Mouse (Mus musculus): ENCODE measurements around the gene Prph. TPM values are rescaled to one million over a fixed set of nuclear protein-coding genes. Genes with fewer than 3 reads are reported as not detected.

Prph gene
- polyA plus RNA-seq, 1 experiment from 2014 or later: 12.6 TPM

DNA sequence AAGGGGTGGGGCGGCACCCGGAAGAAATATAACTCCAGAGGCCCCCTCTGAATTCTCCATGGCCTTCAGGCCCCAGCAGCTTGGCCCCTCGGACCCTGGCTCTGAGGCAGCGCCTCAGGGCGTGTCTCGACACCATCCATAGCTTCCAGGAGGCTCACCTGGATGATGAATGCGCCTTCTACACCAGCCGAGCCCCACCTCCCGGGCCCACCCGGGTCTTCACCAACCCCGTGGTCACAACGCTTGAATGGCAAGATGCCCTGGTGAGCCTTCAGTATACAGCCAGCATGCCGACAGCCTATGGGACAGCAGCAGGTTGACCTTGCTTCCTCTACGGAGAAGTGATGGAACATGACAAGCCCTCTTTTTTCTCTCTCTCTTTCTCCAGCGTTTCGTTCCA lies 27.9 kb downstream of the Prph start:
- Histone ChIP-seq H3K4me3 (replicated peaks) (no peak overlapping the region), H3K27me3 (peaks cover 38% of the 10 kb centered on the region), H3K9me3 (replicated peaks) (no peaks in the 10 kb centered on the region), H3K4me1 (peaks cover 28% of the 10 kb centered on the region), H3K27ac (no peak overlapping the region), H3K9ac (no peak overlapping the region), H3K36me3 (peaks cover 43% of the 10 kb centered on the region), H3K4me2 (no peak overlapping the region)
- ATAC-seq (replicated peaks; ENCODE audit: low FRiP score): no peak
- 85% methylated on average over 16 of the region's 16 CpGs for WGBS

- Histone ChIP-seq H3K4me3 (replicated peaks) (no peak overlapping the region), H3K27me3 (peaks cover 42% of the 10 kb centered on the region), H3K4me1 (peaks cover 29% of the 10 kb centered on the region), H3K27ac (no peak overlapping the region), H3K36me3 (peaks cover 40% of the 10 kb centered on the region), H3K4me2 (no peak overlapping the region), H3K9ac (no peak overlapping the region), H3K9me3 (replicated peaks) (no peaks in the 10 kb centered on the region)
- 71% methylated on average over 9 of the region's 9 CpGs for WGBS
- ATAC-seq (replicated peaks; ENCODE audit: low FRiP score): no peak
These were observed 28.3 kb downstream of the Prph start for GRCm38 (mm10) chr15:99083258-99083657.

- 0 out of 2 replicates have a peak, but pooled peaks have one; percentile 20 for ATAC-seq (replicated peaks; ENCODE audit: low FRiP score)
- Histone ChIP-seq H3K9me3 (replicated peaks) (no peaks in the 10 kb centered on the region), H3K27ac (peak overlapping the region; percentile 20; the same call in 1 of the 2 replicates), H3K4me2 (peak overlapping the region; percentile 51), H3K27me3 (peaks cover 49% of the 10 kb centered on the region), H3K9ac (no peak overlapping the region), H3K36me3 (peaks cover 34% of the 10 kb centered on the region), H3K4me3 (replicated peaks) (peak overlapping the region; percentile 23; the same call in 1 of the 2 replicates), H3K4me1 (peaks cover 32% of the 10 kb centered on the region)
- WGBS: 12% methylated on average over 11 of the region's 11 CpGs
These were observed 29.0 kb downstream of the Prph start for GRCm38 (mm10) chr15:99083867-99084557.

- Histone ChIP-seq H3K36me3 (peaks cover 34% of the 10 kb centered on the region), H3K27me3 (peaks cover 55% of the 10 kb centered on the region), H3K9ac (no peak overlapping the region), H3K4me1 (peaks cover 37% of the 10 kb centered on the region), H3K9me3 (replicated peaks) (no peaks in the 10 kb centered on the region), H3K4me3 (replicated peaks) (peak overlapping the region; percentile 23; the same call in 1 of the 2 replicates), H3K4me2 (peak overlapping the region; percentile 51), H3K27ac (0 out of 2 replicates have a peak overlapping the region, but pooled peaks have one; percentile 14)
- WGBS: 14% methylated on average over 19 of the region's 19 CpGs
- 0 out of 2 replicates have a peak, but pooled peaks have one; percentile 15 for ATAC-seq (replicated peaks; ENCODE audit: low FRiP score)
These were observed 29.6 kb downstream of the Prph start for GRCm38 (mm10) chr15:99084618-99085017.

DNA sequence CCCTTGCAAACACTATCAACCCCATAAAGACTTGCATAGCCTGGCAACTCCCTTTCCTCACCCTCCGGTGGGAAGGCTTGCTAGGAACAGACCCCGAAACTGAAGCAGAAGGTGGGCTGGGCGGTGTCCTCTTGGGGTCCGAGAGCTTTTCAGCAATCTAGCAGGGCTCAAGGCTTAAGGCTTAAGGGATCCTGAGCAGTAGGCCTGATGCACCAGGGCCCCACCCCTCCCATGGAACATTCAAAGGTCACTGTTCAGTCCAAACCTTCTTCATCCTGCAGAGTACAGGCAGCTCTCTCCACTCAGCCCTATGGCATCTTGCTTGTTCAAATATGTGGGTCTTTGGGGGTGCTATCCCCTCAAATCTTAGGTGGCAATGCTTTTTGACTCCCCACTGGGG lies 31.0 kb downstream of the Prph start:
- Histone ChIP-seq H3K4me2 (no peak overlapping the region), H3K36me3 (peaks cover 22% of the 10 kb centered on the region), H3K4me3 (replicated peaks) (no peak overlapping the region), H3K9me3 (replicated peaks) (no peaks in the 10 kb centered on the region), H3K9ac (no peak overlapping the region), H3K27me3 (peaks cover 69% of the 10 kb centered on the region), H3K27ac (no peak overlapping the region), H3K4me1 (peaks cover 42% of the 10 kb centered on the region)
- ATAC-seq (replicated peaks; ENCODE audit: low FRiP score): no peak
- 80% methylated on average over 4 of the region's 4 CpGs for WGBS

DNA sequence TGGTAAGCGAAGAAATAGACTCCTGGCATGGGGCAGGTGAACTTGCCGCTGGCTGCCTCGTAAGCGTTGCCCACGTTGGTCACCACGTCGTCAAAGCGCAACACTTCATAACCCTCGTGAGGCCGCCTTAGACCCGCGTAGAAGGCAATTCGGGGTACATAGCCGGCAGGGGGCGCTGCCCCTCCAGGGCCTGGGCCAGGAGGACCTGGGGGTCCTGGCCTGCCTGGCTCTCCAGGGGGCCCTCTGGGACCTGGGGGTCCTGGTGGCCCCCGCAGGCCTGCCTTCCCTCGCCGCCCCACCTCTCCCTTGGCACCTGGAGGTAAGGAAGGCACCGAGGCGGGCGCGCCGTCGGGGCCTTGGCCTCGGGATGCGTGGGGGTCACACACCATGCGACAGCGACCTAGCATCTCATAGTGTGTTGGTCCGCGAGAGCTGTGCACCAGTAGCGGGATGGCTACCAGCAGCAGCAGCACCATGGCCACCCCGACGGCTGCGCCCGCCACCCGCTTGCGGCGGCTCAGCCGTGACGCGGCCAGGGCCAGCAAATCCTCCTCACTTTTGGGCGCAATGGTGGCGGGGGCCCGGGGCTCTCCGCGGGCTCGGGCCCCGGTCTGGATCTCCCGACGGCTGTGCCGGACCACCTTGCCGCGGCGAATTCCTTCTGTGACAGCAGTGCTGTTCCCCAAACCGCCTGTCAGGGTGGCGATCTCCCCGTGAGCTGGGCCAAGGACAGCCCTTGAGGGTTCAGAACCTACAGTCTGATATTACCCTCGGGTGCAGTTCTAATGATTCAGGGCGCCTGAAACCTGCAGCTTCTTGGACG lies 32.5 kb downstream of the Prph start, which contains the start of gene C1ql4:
Gene C1ql4 (minus strand): TSS at position 565 of the 823 bp plus-strand sequence.
- peaks cover 43% of the 10 kb centered on the region for H3K4me1 ChIP-seq
- WGBS: 6% methylated on average over 60 of the region's 60 CpGs
- no peak within 1 kb of the TSS for H3K9ac ChIP-seq
- H3K27me3 ChIP-seq: peaks cover 84% of the 10 kb centered on the region
- peak within 1 kb of the TSS; percentile 60 for H3K4me2 ChIP-seq
- no peak within 1 kb of the TSS for H3K27ac ChIP-seq
- H3K4me3 ChIP-seq (replicated peaks): peak within 1 kb of the TSS; percentile 34
- peaks cover 8% of the 10 kb centered on the region for H3K36me3 ChIP-seq
- H3K9me3 ChIP-seq (replicated peaks): no peaks in the 10 kb centered on the region
- ATAC-seq (replicated peaks; ENCODE audit: low FRiP score): no peak

- WGBS: 0% methylated on average over 23 of the region's 27 CpGs
These were observed 33.3 kb downstream of the Prph start for GRCm38 (mm10) chr15:99088292-99088691.

DNA sequence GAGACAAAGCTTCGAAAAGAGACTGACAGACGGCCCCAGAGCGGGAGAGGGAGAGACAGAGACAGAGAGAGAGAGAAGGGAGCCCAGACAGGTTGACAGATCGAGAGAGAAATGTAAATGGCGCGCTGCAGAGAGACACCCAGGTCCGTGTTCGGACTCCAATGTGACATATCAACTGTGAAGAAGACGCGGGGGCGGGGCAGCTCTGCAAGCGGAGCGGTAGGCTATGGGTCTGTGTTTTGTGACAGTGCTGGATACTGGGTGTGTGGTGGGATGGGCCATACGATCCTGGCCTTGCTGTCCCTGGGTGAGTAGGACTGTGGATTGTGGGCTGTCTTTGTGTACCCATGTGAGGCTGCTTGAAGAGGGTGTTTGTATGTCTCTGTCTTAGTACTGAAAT lies 34.1 kb downstream of the Prph start:
- H3K36me3 ChIP-seq: no peaks in the 10 kb centered on the region
- 0 out of 2 replicates have a peak, but pooled peaks have one; percentile 7 for ATAC-seq (replicated peaks; ENCODE audit: low FRiP score)
- peak overlapping the region; percentile 34 for H3K4me3 ChIP-seq (replicated peaks)
- 6% methylated on average over 14 of the region's 14 CpGs for WGBS
- H3K9me3 ChIP-seq (replicated peaks): no peaks in the 10 kb centered on the region
- peaks cover 99% of the 10 kb centered on the region for H3K27me3 ChIP-seq
- H3K4me2 ChIP-seq: peak overlapping the region; percentile 60
- H3K4me1 ChIP-seq: peaks cover 52% of the 10 kb centered on the region
- H3K27ac ChIP-seq: no peak overlapping the region
- no peak overlapping the region for H3K9ac ChIP-seq

More at GRCm38 (mm10) chr15:99088292-99088691, 33.3 kb downstream of the Prph start:
- ATAC-seq (replicated peaks; ENCODE audit: low FRiP score): peak; percentile 52
- Histone ChIP-seq H3K27ac (no peak overlapping the region), H3K4me2 (peak overlapping the region; percentile 60), H3K9ac (no peak overlapping the region), H3K36me3 (no peaks in the 10 kb centered on the region), H3K27me3 (peaks cover 92% of the 10 kb centered on the region), H3K4me3 (replicated peaks) (peak overlapping the region; percentile 34), H3K9me3 (replicated peaks) (no peaks in the 10 kb centered on the region), H3K4me1 (peaks cover 50% of the 10 kb centered on the region)

- H3K36me3 ChIP-seq: no peaks in the 10 kb centered on the region
- H3K4me2 ChIP-seq: peak within 1 kb of the TSS; percentile 93
- ATAC-seq (replicated peaks; ENCODE audit: low FRiP score): no peak
- H3K4me1 ChIP-seq: peaks cover 73% of the 10 kb centered on the region
- no peaks in the 10 kb centered on the region for H3K9me3 ChIP-seq (replicated peaks)
- H3K27ac ChIP-seq: peak within 1 kb of the TSS; percentile 87
- H3K4me3 ChIP-seq (replicated peaks): peak within 1 kb of the TSS; percentile 50
- H3K27me3 ChIP-seq: peaks cover 96% of the 10 kb centered on the region
- 37% methylated on average over 8 of the region's 8 CpGs for WGBS
- peak within 1 kb of the TSS; percentile 43 for H3K9ac ChIP-seq
These were observed 37.9 kb downstream of the Prph start, which contains the start of gene Dnajc22 for GRCm38 (mm10) chr15:99092870-99093269. Gene Dnajc22, plus strand, starts transcription at chr15:99093170.

- H3K9me3 ChIP-seq (replicated peaks): no peaks in the 10 kb centered on the region
- H3K4me1 ChIP-seq: peaks cover 73% of the 10 kb centered on the region
These were observed 38.6 kb downstream of the Prph start for GRCm38 (mm10) chr15:99093291-99094258.

More at GRCm38 (mm10) chr15:99093291-99094258, 38.6 kb downstream of the Prph start:
- 0 out of 2 replicates have a peak, but pooled peaks have one; percentile 14 for ATAC-seq (replicated peaks; ENCODE audit: low FRiP score)
- peak overlapping the region; percentile 43 for H3K9ac ChIP-seq
- H3K4me3 ChIP-seq (replicated peaks): peak overlapping the region; percentile 50
- peak overlapping the region; percentile 87 for H3K27ac ChIP-seq
- H3K36me3 ChIP-seq: no peaks in the 10 kb centered on the region
- H3K27me3 ChIP-seq: peaks cover 96% of the 10 kb centered on the region
- peak overlapping the region; percentile 93 for H3K4me2 ChIP-seq
- under 1% methylated on average over 54 of the region's 56 CpGs for WGBS
